Mouse (Mus musculus): ENCODE results near the gene Uba6.

- no peak for TF ChIP-seq POLR2A (IDR thresholded peaks at IDR 0.05; ENCODE audit: insufficient read length, low read depth)
- TF ChIP-seq SRF (IDR thresholded peaks at IDR 0.05; ENCODE audit: control insufficient read depth, insufficient read length, low read depth) = no peak
- TF ChIP-seq TCF12 (IDR thresholded peaks at IDR 0.05; ENCODE audit: insufficient read depth, poor library complexity, severe bottlenecking) = no peak
- no peak for TF ChIP-seq POLR2AphosphoS2 (IDR thresholded peaks at IDR 0.05; ENCODE audit: insufficient read length, low read depth)
- no peak for TF ChIP-seq USF1 (IDR thresholded peaks at IDR 0.05; ENCODE audit: low read depth)
- TF ChIP-seq REST (IDR thresholded peaks at IDR 0.05; ENCODE audit: insufficient read depth, insufficient read length) = no peak
- TF ChIP-seq E2F4 (IDR thresholded peaks at IDR 0.05; ENCODE audit: insufficient read depth) = no peak
- TF ChIP-seq CEBPB (IDR thresholded peaks at IDR 0.05; ENCODE audit: insufficient read depth, poor library complexity, severe bottlenecking) = no peak
- TF ChIP-seq MYOD1 (IDR thresholded peaks at IDR 0.05; ENCODE audit: control insufficient read depth in 1 of 3, insufficient read length in 2 of 3, low read depth in 2 of 3) = no peak
Measured at GRCm38 (mm10) chr5:86084979-86085378, 87.6 kb downstream of the Uba6 start.

Data from myocyte (in vitro differentiated cells).